Mouse (Mus musculus): Measurements from ENCODE around the gene Col19a1.

Gene Col19a1

GRCm38 (mm10) chr1:24461305-24461887 lies 125.9 kb downstream of the Col19a1 start:
- no peak for DNase-seq (ENCODE audit: low read depth, low spot score)

GRCm38 (mm10) chr1:24458015-24458414 lies 129.3 kb downstream of the Col19a1 start:
- no peak for DNase-seq (ENCODE audit: low read depth, low spot score)

- DNase-seq (ENCODE audit: low read depth, low spot score): no peak
Observed at GRCm38 (mm10) chr1:24452572-24453269, 134.6 kb downstream of the Col19a1 start.

GRCm38 (mm10) chr1:24452159-24452558 lies 135.1 kb downstream of the Col19a1 start:
- DNase-seq (ENCODE audit: low read depth, low spot score): no peak

GRCm38 (mm10) chr1:24437425-24437824 lies 149.8 kb downstream of the Col19a1 start:
- no peak for DNase-seq (ENCODE audit: low read depth, low spot score)

- DNase-seq (ENCODE audit: low read depth, low spot score): no peak
Observed at GRCm38 (mm10) chr1:24428306-24428705, 159.0 kb downstream of the Col19a1 start.

- peak; percentile 29 for DNase-seq (ENCODE audit: low read depth, low spot score)
Observed at GRCm38 (mm10) chr1:24378125-24378821, 209.0 kb downstream of the Col19a1 start.

- peak; percentile 56 for DNase-seq (ENCODE audit: low read depth, low spot score)
Observed at GRCm38 (mm10) chr1:24374902-24375301, 212.4 kb downstream of the Col19a1 start.

GRCm38 (mm10) chr1:24373671-24374070 lies 213.6 kb downstream of the Col19a1 start:
- no peak for DNase-seq (ENCODE audit: low read depth, low spot score)

GRCm38 (mm10) chr1:24372471-24373258 lies 214.6 kb downstream of the Col19a1 start:
- no peak for DNase-seq (ENCODE audit: low read depth, low spot score)

- peak; percentile 37 for DNase-seq (ENCODE audit: low read depth, low spot score)
Observed at GRCm38 (mm10) chr1:24367570-24368517, 219.4 kb downstream of the Col19a1 start.

- no peak for DNase-seq (ENCODE audit: low read depth, low spot score)
Observed at GRCm38 (mm10) chr1:24364775-24365174, 222.5 kb downstream of the Col19a1 start.

- DNase-seq (ENCODE audit: low read depth, low spot score): no peak
Observed at GRCm38 (mm10) chr1:24361990-24362635, 225.2 kb downstream of the Col19a1 start.

GRCm38 (mm10) chr1:24349462-24350217 lies 237.6 kb downstream of the Col19a1 start:
- DNase-seq (ENCODE audit: low read depth, low spot score): no peak

- DNase-seq (ENCODE audit: low read depth, low spot score): no peak
Observed at GRCm38 (mm10) chr1:24347621-24348160, 239.6 kb downstream of the Col19a1 start.

GRCm38 (mm10) chr1:24337556-24338275 lies 249.6 kb downstream of the Col19a1 start:
- peak; percentile 6 for DNase-seq (ENCODE audit: low read depth, low spot score)

GRCm38 (mm10) chr1:24336051-24336450 lies 251.2 kb downstream of the Col19a1 start:
- DNase-seq (ENCODE audit: low read depth, low spot score): no peak

GRCm38 (mm10) chr1:24316961-24317589 lies 270.2 kb downstream of the Col19a1 start:
- no peak for DNase-seq (ENCODE audit: low read depth, low spot score)
